Mouse (Mus musculus) testis, adult 2 months (tissue): Measurements from ENCODE around the gene Speg. TPM values are rescaled to one million over a fixed set of nuclear protein-coding genes. Genes with fewer than 3 reads are reported as not detected.

Experiments used
- H3K27ac ChIP-seq: fragments of 200-500 bp; 2 replicates; pipeline ENCODE4 v1.5.1; 2012; ENCODE audit warnings: low read depth, low read length; ENCODE audit not compliant: control insufficient read depth, insufficient read depth
- H3K27me3 ChIP-seq: fragments of 200-500 bp; 2 replicates; pipeline ENCODE4 v1.6.1; 2012; ENCODE audit warnings: mild to moderate bottlenecking, low read length, moderate library complexity; ENCODE audit not compliant: control insufficient read depth, insufficient read depth
- H3K36me3 ChIP-seq: fragments of 200-500 bp; 2 replicates; pipeline ENCODE4 v1.6.1; 2012; ENCODE audit warnings: mild to moderate bottlenecking, low read length; ENCODE audit not compliant: control insufficient read depth, insufficient read depth
- H3K4me1 ChIP-seq: fragments of 200-500 bp; 2 replicates; pipeline ENCODE4 v1.6.1; 2012; ENCODE audit warnings: low read length; ENCODE audit not compliant: control insufficient read depth, insufficient read depth
- H3K4me3 ChIP-seq: fragments of 200-500 bp; 2 replicates; pipeline ENCODE4 v1.5.1; 2012; ENCODE audit warnings: low read depth, mild to moderate bottlenecking, low read length, moderate library complexity, mixed read lengths; ENCODE audit not compliant: control insufficient read depth
- CTCF ChIP-seq: fragments of 200-500 bp; IDR thresholded peaks from 2 replicates; pipeline ENCODE4 v1.5.1; 2012; ENCODE audit warnings: low read depth, mild to moderate bottlenecking, inconsistent platforms, low read length, moderate library complexity; ENCODE audit not compliant: control insufficient read depth, insufficient read depth, insufficient replicate concordance
- POLR2A ChIP-seq: fragments of 200-500 bp; IDR thresholded peaks from 2 replicates; pipeline ENCODE4 v1.6.1; 2012; ENCODE audit warnings: low read depth, mild to moderate bottlenecking, inconsistent platforms, low read length, moderate library complexity; ENCODE audit not compliant: control insufficient read depth
- polyA plus RNA-seq: library from polyadenylated mRNA; depleted of rRNA; stranded (reverse); fragments of >200 nt; gene quantifications from 2 replicates; pipeline ENCODE4 v1.2.3, GENCODE M21; 2012

The Speg gene
- polyA plus RNA-seq, 1 experiment = 1.4 TPM

- no peak overlapping the region for H3K27ac ChIP-seq
- H3K27me3 ChIP-seq = no peaks in the 10 kb centered on the region
- peaks cover 11% of the 10 kb centered on the region for H3K4me1 ChIP-seq
- TF ChIP-seq CTCF (no peak), POLR2A (peak; percentile 62; the same call in 1 of the 2 replicates)
- H3K36me3 ChIP-seq = no peaks in the 10 kb centered on the region
- H3K4me3 ChIP-seq = peak overlapping the region; percentile 52
Observed at GRCm38 (mm10) chr1:75369360-75369983, 5.6 kb upstream of the Speg start.

- no peaks in the 10 kb centered on the region; the same call in 1 of the 2 replicates for H3K27me3 ChIP-seq
- H3K4me1 ChIP-seq = peaks cover 11% of the 10 kb centered on the region
- peak overlapping the region; percentile 52 for H3K4me3 ChIP-seq
- H3K27ac ChIP-seq = no peak overlapping the region
- TF ChIP-seq POLR2A (no peak), CTCF (no peak)
- H3K36me3 ChIP-seq = no peaks in the 10 kb centered on the region
Observed at GRCm38 (mm10) chr1:75369984-75370660, 5.0 kb upstream of the Speg start.

DNA sequence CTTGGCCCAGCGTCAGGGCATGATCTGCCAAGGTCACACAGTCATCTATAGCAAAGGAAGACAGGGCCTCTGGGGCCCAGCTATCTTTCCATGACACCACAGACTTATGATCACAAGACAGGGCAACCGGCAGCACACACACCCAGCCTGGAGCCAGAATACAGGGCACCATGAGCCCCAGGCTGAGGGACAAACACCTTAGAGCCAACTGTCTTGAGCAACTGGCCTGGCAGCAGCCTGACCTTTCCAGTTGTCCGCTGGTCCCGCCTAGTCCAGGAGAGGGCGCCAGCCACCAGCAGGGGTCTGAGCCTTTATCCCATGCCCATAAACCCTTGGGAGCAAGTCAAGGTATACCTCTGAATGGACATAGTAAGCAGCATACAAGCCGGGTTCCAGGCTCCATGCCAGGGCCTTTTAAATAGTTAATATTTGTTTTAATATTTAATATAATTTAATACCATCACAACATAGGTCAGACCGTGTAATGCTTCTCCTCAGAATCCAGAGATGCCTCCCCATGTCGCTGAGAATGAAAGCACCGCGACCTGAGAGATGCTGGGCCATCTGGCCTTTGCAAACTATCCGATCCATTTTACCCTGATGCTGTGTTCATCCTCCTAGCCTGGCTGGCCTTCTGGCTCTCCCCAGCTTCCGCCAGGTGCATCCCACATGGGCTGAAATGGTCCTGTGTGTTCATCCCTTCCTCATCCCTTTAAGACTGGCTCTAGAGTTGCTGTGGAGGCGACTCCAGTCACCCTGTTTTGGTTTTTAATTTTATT, 3.6 kb upstream of the Speg start:
- Histone ChIP-seq H3K27ac (no peak overlapping the region), H3K4me1 (peaks cover 16% of the 10 kb centered on the region), H3K36me3 (no peaks in the 10 kb centered on the region), H3K4me3 (no peak overlapping the region), H3K27me3 (no peaks in the 10 kb centered on the region; the same call in 1 of the 2 replicates)
- TF ChIP-seq POLR2A (no peak), CTCF (peak; percentile 68; the same call in 1 of the 2 replicates)

DNA sequence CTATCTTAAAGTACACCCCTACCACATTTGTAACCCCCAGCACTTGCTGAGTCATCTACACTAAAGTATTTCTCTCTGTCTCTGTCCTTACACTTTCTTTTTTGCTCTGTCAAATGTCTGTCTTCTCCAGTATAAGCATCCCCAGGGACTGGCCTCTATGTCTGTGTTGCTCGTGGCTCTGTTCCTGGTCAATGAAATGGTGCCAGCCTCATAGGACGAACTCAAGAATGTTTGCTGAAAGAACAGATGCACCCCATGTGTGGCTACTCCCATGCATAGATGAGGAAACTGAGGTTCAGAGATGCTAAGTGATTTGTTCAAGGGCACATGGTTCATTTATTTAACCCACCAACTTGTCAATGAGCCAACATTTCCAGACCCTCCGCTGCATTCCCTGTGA, 2.6 kb upstream of the Speg start:
- H3K27ac ChIP-seq = no peak overlapping the region
- TF ChIP-seq POLR2A = no peak
- TF ChIP-seq CTCF = no peak
- peaks cover 16% of the 10 kb centered on the region for H3K4me1 ChIP-seq
- no peak overlapping the region for H3K4me3 ChIP-seq
- H3K27me3 ChIP-seq = no peaks in the 10 kb centered on the region; the same call in 1 of the 2 replicates
- H3K36me3 ChIP-seq = no peaks in the 10 kb centered on the region

- Histone ChIP-seq H3K4me1 (peaks cover 16% of the 10 kb centered on the region), H3K27me3 (no peaks in the 10 kb centered on the region; the same call in 1 of the 2 replicates), H3K4me3 (no peak overlapping the region), H3K27ac (no peak overlapping the region), H3K36me3 (no peaks in the 10 kb centered on the region)
- TF ChIP-seq CTCF (no peak), POLR2A (no peak)
Observed at GRCm38 (mm10) chr1:75373276-75373675, 1.8 kb upstream of the Speg start.

DNA sequence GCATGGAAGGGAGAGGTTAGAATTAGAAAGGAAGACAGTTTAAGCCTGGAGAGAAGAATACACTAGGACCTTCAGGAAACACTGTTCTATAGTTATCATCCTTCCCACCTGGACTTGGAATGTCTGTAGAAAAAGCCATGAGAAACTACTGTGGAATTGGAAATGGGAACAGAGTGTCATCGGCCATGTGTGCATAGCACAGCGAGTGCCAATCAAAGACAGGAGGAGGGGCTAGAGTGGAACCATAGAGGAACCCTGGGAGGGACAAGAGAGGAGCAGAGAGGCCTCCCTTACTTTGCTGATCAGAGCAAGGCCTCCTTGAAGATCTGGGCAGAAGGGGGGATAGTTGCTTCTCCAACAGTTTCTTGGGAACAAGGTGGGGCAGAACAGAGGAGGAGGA, 4.1 kb downstream of the Speg start:
- TF ChIP-seq POLR2A = no peak
- H3K27ac ChIP-seq = no peak overlapping the region
- peaks cover 12% of the 10 kb centered on the region for H3K4me1 ChIP-seq
- H3K36me3 ChIP-seq = no peaks in the 10 kb centered on the region
- peaks cover 2% of the 10 kb centered on the region for H3K27me3 ChIP-seq
- no peak overlapping the region for H3K4me3 ChIP-seq

- Histone ChIP-seq H3K36me3 (no peaks in the 10 kb centered on the region), H3K4me1 (peaks cover 15% of the 10 kb centered on the region), H3K27ac (no peak overlapping the region), H3K27me3 (peaks cover 2% of the 10 kb centered on the region), H3K4me3 (no peak overlapping the region)
- TF ChIP-seq CTCF = no peak
- TF ChIP-seq POLR2A = no peak
Observed at GRCm38 (mm10) chr1:75379931-75380330, 4.8 kb downstream of the Speg start.
